Mouse (Mus musculus): ENCODE results near the gene Ifi27l2a. TPM values are rescaled to one million over a fixed set of nuclear protein-coding genes. Genes with fewer than 3 reads are reported as not detected.
"Not testable (repeated sequence)": the region's sequence is repeated elsewhere in the genome, so short reads cannot be mapped to it uniquely, and the experiment has no call there.

Gene Ifi27l2a
- polyA plus RNA-seq, 1 experiment = 0.53 TPM

DNA sequence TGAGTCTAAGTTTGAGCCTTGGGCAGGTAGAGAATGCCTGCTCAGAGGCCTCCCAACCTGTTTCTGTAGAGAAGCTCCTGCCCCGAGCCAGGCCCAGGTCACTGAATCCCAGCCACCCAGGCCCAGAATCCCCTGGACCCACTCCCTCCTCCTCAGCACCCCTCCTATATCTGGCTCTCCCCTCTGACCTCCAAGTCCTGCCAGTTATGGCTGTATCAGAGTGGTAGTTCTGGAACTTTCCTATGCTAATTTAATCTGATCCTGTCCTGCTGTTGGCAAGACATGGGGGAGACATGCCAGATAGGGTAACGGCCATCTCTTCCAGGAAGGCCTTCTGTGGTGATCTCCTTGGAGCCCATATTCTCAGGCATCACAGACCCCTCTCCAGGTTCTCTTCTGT is 39.3 kb upstream of the Ifi27l2a start:
- Histone ChIP-seq H3K79me2 (ENCODE audit: control insufficient read depth, insufficient read depth) (no peaks in the 10 kb centered on the region), H3K36me3 (ENCODE audit: control insufficient read depth, insufficient read depth) (no peaks in the 10 kb centered on the region), H3K79me3 (ENCODE audit: low read depth) (no peaks in the 10 kb centered on the region), H3K27me3 (ENCODE audit: control insufficient read depth, insufficient read depth, insufficient read length) (no peaks in the 10 kb centered on the region), H3ac (ENCODE audit: control insufficient read depth, insufficient read length, low read depth) (no peak overlapping the region), H3K4me3 (ENCODE audit: insufficient read depth, poor library complexity, severe bottlenecking) (no peak overlapping the region)
- TF ChIP-seq FOSL1 (IDR thresholded peaks at IDR 0.05; ENCODE audit: insufficient read depth, low read length, poor library complexity, severe bottlenecking) (no peak), CEBPB (IDR thresholded peaks at IDR 0.05; ENCODE audit: low read depth) (no peak), MYOG (IDR thresholded peaks at IDR 0.05; ENCODE audit: control insufficient read depth, extremely low read depth, insufficient read length) (no peak), MYOD1 (IDR thresholded peaks at IDR 0.05; ENCODE audit: control insufficient read depth, insufficient read length, low read depth) (no peak), CTCF (IDR thresholded peaks at IDR 0.05; ENCODE audit: control insufficient read depth, insufficient read depth, insufficient read length) (no peak)

GRCm38 (mm10) chr12:103481671-103482070 is 38.2 kb upstream of the Ifi27l2a start:
- no peak for TF ChIP-seq CTCF (IDR thresholded peaks at IDR 0.05; ENCODE audit: control insufficient read depth, insufficient read depth, insufficient read length)
- H3ac ChIP-seq (ENCODE audit: control insufficient read depth, insufficient read length, low read depth) = no peak overlapping the region
- no peaks in the 10 kb centered on the region for H3K79me3 ChIP-seq (ENCODE audit: low read depth)
- H3K36me3 ChIP-seq (ENCODE audit: control insufficient read depth, insufficient read depth) = no peaks in the 10 kb centered on the region
- H3K27me3 ChIP-seq (ENCODE audit: control insufficient read depth, insufficient read depth, insufficient read length) = no peaks in the 10 kb centered on the region
- H3K4me3 ChIP-seq (ENCODE audit: insufficient read depth, poor library complexity, severe bottlenecking) = no peak overlapping the region
- no peaks in the 10 kb centered on the region for H3K79me2 ChIP-seq (ENCODE audit: control insufficient read depth, insufficient read depth)

- Histone ChIP-seq H3K27me3 (ENCODE audit: control insufficient read depth, insufficient read depth, insufficient read length) (no peaks in the 10 kb centered on the region), H3K79me2 (ENCODE audit: control insufficient read depth, insufficient read depth) (no peaks in the 10 kb centered on the region), H3K36me3 (ENCODE audit: control insufficient read depth, insufficient read depth) (no peaks in the 10 kb centered on the region), H3K4me3 (ENCODE audit: insufficient read depth, poor library complexity, severe bottlenecking) (no peak overlapping the region), H3K79me3 (ENCODE audit: low read depth) (no peaks in the 10 kb centered on the region), H3ac (ENCODE audit: control insufficient read depth, insufficient read length, low read depth) (no peak overlapping the region)
- TF ChIP-seq CEBPB (IDR thresholded peaks at IDR 0.05; ENCODE audit: low read depth) = no peak
- TF ChIP-seq USF1 (IDR thresholded peaks at IDR 0.05; ENCODE audit: low read depth) = no peak
- no peak for TF ChIP-seq MYOD1 (IDR thresholded peaks at IDR 0.05; ENCODE audit: control insufficient read depth, insufficient read length, low read depth)
- no peak for TF ChIP-seq FOSL1 (IDR thresholded peaks at IDR 0.05; ENCODE audit: insufficient read depth, low read length, poor library complexity, severe bottlenecking)
- TF ChIP-seq CTCF (IDR thresholded peaks at IDR 0.05; ENCODE audit: control insufficient read depth, insufficient read depth, insufficient read length) = no peak
- TF ChIP-seq MAX (IDR thresholded peaks at IDR 0.05) = no peak
- no peak for TF ChIP-seq MYOG (IDR thresholded peaks at IDR 0.05; ENCODE audit: control insufficient read depth, extremely low read depth, insufficient read length)
Observed at GRCm38 (mm10) chr12:103477461-103478015, 34.1 kb upstream of the Ifi27l2a start.

DNA sequence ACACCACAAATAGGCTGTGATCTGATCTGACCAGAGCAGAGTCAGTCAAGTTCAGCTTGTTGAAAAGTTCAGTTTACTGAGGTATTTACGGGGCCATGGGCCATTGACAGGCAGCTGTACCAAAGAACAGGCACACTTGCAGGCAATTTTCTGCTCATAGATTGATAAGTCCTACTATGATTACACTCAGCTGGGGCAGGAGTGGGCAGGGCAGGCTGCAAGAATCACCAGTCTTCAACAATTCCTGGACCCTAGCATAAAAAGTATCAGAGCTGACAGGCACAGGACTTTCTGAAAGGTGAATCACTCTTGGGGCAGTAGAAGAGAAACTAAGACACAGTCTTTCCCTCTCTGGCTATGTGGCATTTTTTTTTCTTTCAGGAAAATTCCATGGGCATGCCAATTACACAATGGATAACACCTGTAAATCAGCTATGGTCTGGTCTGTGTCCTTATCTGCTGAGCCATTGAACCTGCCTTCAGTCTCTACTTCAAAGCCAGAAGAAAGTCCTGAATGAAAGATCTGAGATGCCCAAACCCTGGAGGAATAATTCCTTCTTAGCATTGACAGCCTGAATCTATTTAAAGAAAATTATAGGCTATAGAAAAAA is 33.4 kb upstream of the Ifi27l2a start:
- Histone ChIP-seq H3K36me3 (ENCODE audit: control insufficient read depth, insufficient read depth) (no peaks in the 10 kb centered on the region), H3K79me3 (ENCODE audit: low read depth) (no peaks in the 10 kb centered on the region), H3ac (ENCODE audit: control insufficient read depth, insufficient read length, low read depth) (no peak overlapping the region), H3K79me2 (ENCODE audit: control insufficient read depth, insufficient read depth) (no peaks in the 10 kb centered on the region), H3K4me3 (ENCODE audit: insufficient read depth, poor library complexity, severe bottlenecking) (no peak overlapping the region), H3K27me3 (ENCODE audit: control insufficient read depth, insufficient read depth, insufficient read length) (no peaks in the 10 kb centered on the region)
- TF ChIP-seq CEBPB (IDR thresholded peaks at IDR 0.05; ENCODE audit: low read depth) (no peak), FOSL1 (IDR thresholded peaks at IDR 0.05; ENCODE audit: insufficient read depth, low read length, poor library complexity, severe bottlenecking) (no peak), CTCF (IDR thresholded peaks at IDR 0.05; ENCODE audit: control insufficient read depth, insufficient read depth, insufficient read length) (no peak), MYOD1 (IDR thresholded peaks at IDR 0.05; ENCODE audit: control insufficient read depth, insufficient read length, low read depth) (no peak), MAX (IDR thresholded peaks at IDR 0.05) (no peak)

DNA sequence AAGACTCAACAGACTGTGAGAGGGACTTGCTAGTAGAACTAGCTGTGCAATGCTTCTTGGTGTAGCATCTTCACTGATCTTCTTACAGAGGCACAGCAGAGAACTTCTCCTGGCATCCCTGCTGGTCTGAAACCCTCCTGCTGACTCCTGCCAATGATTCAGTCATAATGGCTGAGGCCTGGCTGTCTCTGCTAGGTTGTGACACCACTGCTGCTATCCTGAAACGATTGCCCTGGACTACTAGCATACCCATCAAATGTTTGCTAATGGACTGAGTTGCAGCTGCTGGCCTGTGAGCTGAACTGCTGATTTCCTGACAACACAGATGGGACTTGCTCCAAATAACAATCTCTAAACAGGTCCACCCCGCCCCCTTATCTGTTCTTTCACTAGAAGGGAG is 31.0 kb upstream of the Ifi27l2a start:
- Histone ChIP-seq H3K27me3 (ENCODE audit: control insufficient read depth, insufficient read depth, insufficient read length) (no peaks in the 10 kb centered on the region), H3K79me3 (ENCODE audit: low read depth) (no peaks in the 10 kb centered on the region), H3ac (ENCODE audit: control insufficient read depth, insufficient read length, low read depth) (no peak overlapping the region), H3K36me3 (ENCODE audit: control insufficient read depth, insufficient read depth) (no peaks in the 10 kb centered on the region), H3K79me2 (ENCODE audit: control insufficient read depth, insufficient read depth) (no peaks in the 10 kb centered on the region), H3K4me3 (ENCODE audit: insufficient read depth, poor library complexity, severe bottlenecking) (no peak overlapping the region)
- TF ChIP-seq CEBPB (IDR thresholded peaks at IDR 0.05; ENCODE audit: low read depth) (no peak), MYOG (IDR thresholded peaks at IDR 0.05; ENCODE audit: control insufficient read depth, extremely low read depth, insufficient read length) (no peak), MAX (IDR thresholded peaks at IDR 0.05) (no peak), FOSL1 (IDR thresholded peaks at IDR 0.05; ENCODE audit: insufficient read depth, low read length, poor library complexity, severe bottlenecking) (no peak), MYOD1 (IDR thresholded peaks at IDR 0.05; ENCODE audit: control insufficient read depth, insufficient read length, low read depth) (no peak), USF1 (IDR thresholded peaks at IDR 0.05; ENCODE audit: low read depth) (no peak), CTCF (IDR thresholded peaks at IDR 0.05; ENCODE audit: control insufficient read depth, insufficient read depth, insufficient read length) (no peak)

DNA sequence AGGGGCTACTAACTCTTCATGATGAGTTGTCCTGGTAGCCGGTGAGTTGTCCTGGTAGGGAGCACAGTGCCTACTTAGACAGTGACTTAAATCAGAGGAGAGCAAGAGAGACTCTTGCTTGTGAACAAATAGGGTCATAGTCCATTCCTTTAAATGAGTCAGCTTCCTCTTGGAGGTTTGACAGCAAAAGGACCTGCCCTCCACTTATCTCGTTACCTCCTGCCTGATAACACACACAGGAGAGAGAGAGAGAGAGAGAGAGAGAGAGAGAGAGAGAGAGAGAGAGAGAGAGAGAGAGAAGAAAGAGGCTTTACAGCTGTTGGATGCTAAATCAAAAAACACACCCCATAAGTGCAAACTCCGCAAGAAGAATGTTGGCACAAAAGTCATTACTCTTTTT is 13.7 kb upstream of the Ifi27l2a start, which contains the start of gene Ifi27l2b:
Gene Ifi27l2b, minus strand, starts transcription at position 84 of the 400 bp plus-strand sequence.
- H3K79me2 ChIP-seq (ENCODE audit: control insufficient read depth, insufficient read depth) = no peaks in the 10 kb centered on the region
- no peak within 1 kb of the TSS for H3ac ChIP-seq (ENCODE audit: control insufficient read depth, insufficient read length, low read depth)

GRCm38 (mm10) chr12:103456727-103457126 is 13.2 kb upstream of the Ifi27l2a start:
- not testable (repeated sequence) for H3K79me3 ChIP-seq (ENCODE audit: low read depth); H3K27me3 ChIP-seq (ENCODE audit: control insufficient read depth, insufficient read depth, insufficient read length); H3K4me3 ChIP-seq (ENCODE audit: insufficient read depth, poor library complexity, severe bottlenecking); H3K79me2 ChIP-seq (ENCODE audit: control insufficient read depth, insufficient read depth); H3ac ChIP-seq (ENCODE audit: control insufficient read depth, insufficient read length, low read depth); H3K36me3 ChIP-seq (ENCODE audit: control insufficient read depth, insufficient read depth)

More for the DNA sequence above, 13.7 kb upstream of the Ifi27l2a start, which contains the start of gene Ifi27l2b:
- Histone ChIP-seq H3K4me3 (ENCODE audit: insufficient read depth, poor library complexity, severe bottlenecking) (no peak within 1 kb of the TSS), H3K36me3 (ENCODE audit: control insufficient read depth, insufficient read depth) (no peaks in the 10 kb centered on the region), H3K27me3 (ENCODE audit: control insufficient read depth, insufficient read depth, insufficient read length) (no peaks in the 10 kb centered on the region), H3K79me3 (ENCODE audit: low read depth) (no peaks in the 10 kb centered on the region)
- TF ChIP-seq FOSL1 (IDR thresholded peaks at IDR 0.05; ENCODE audit: insufficient read depth, low read length, poor library complexity, severe bottlenecking) = no peak
- TF ChIP-seq CTCF (IDR thresholded peaks at IDR 0.05; ENCODE audit: control insufficient read depth, insufficient read depth, insufficient read length) = no peak
- TF ChIP-seq MYOD1 (IDR thresholded peaks at IDR 0.05; ENCODE audit: control insufficient read depth, insufficient read length, low read depth) = no peak
- no peak for TF ChIP-seq MAX (IDR thresholded peaks at IDR 0.05)
- no peak for TF ChIP-seq MYOG (IDR thresholded peaks at IDR 0.05; ENCODE audit: control insufficient read depth, extremely low read depth, insufficient read length)
- TF ChIP-seq USF1 (IDR thresholded peaks at IDR 0.05; ENCODE audit: low read depth) = no peak
- TF ChIP-seq CEBPB (IDR thresholded peaks at IDR 0.05; ENCODE audit: low read depth) = no peak
